Mouse (Mus musculus): ENCODE measurements around the gene AC131692.1. TPM values are rescaled to one million over a fixed set of nuclear protein-coding genes. Genes with fewer than 3 reads are reported as not detected.

The AC131692.1 gene
- total RNA-seq, 2 experiments from 2014 or later = not detected

Other genes with a start within 250 kb of the AC131692.1 start
- gene Frmd8, start 219.1 kb upstream of the AC131692.1 start, total RNA-seq (2023) = 100 to 1,000 TPM; 177 to 193 TPM
- gene Slc25a45, start 216.6 kb upstream of the AC131692.1 start, total RNA-seq (2023) = 10 to 100 TPM; 22.3 to 23.2 TPM
- 1 to 10 TPM; 4.9 to 6.1 TPM for gene Tigd3, start 200.3 kb upstream of the AC131692.1 start, total RNA-seq (2023)
- 100 to 1,000 TPM; 147 to 183 TPM for gene Dpf2, start 181.4 kb upstream of the AC131692.1 start, total RNA-seq (2023)
- under 1 TPM in 1 of 2 experiments, not detected in 1; 0.52 TPM for gene Cdc42ep2, start 169.6 kb upstream of the AC131692.1 start, total RNA-seq (2023)
- 10 to 100 TPM; 66.1 to 74.2 TPM for gene Pola2, start 130.2 kb upstream of the AC131692.1 start, total RNA-seq (2023)
- gene Slc22a20, start 108.3 kb upstream of the AC131692.1 start, total RNA-seq (2023) = not detected
- 100 to 1,000 TPM; 165 to 174 TPM for gene Capn1, start 78.5 kb upstream of the AC131692.1 start, total RNA-seq (2023)
- 10 to 100 TPM; 49.9 to 56.0 TPM for gene Syvn1, start 47.8 kb upstream of the AC131692.1 start, total RNA-seq (2023)
- gene Mrpl49, start 36.6 kb upstream of the AC131692.1 start, total RNA-seq (2023) = 10 to 100 TPM; 21.7 to 31.5 TPM
- 1,000 to 10,000 TPM; 3,055 to 3,156 TPM for gene Fau, start 36.6 kb upstream of the AC131692.1 start, total RNA-seq (2023)
- 10 to 100 TPM; 16.1 to 20.1 TPM for gene Znhit2, start 33.2 kb upstream of the AC131692.1 start, total RNA-seq (2023)
- gene Tm7sf2, start 26.0 kb upstream of the AC131692.1 start, total RNA-seq (2023) = 10 to 100 TPM; 18.7 to 20.5 TPM
- gene Vps51, start 17.2 kb upstream of the AC131692.1 start, total RNA-seq (2023) = 100 to 1,000 TPM; 107 to 113 TPM
- gene Tmem262, start 14.4 kb upstream of the AC131692.1 start, total RNA-seq (2023) = not detected
- not detected for gene Gm28374, start 12.2 kb upstream of the AC131692.1 start, total RNA-seq (2023)
- gene Zfpl1, start 9.5 kb upstream of the AC131692.1 start, total RNA-seq (2023) = 10 to 100 TPM; 56.5 to 63.3 TPM
- gene Cdca5, start 9.4 kb upstream of the AC131692.1 start, total RNA-seq (2023) = 1 to 10 TPM; 1.7 to 3.6 TPM
- gene Naaladl1, start 11.4 kb downstream of the AC131692.1 start, total RNA-seq (2023) = not detected
- 10 to 100 TPM; 10.7 to 14.0 TPM for gene Sac3d1, start 24.2 kb downstream of the AC131692.1 start, total RNA-seq (2023)
- 10 to 100 TPM; 33.6 to 39.4 TPM for gene Snx15, start 33.9 kb downstream of the AC131692.1 start, total RNA-seq (2023)
- under 1 TPM in 1 of 2 experiments, not detected in 1; 0.95 TPM for gene Batf2, start 46.6 kb downstream of the AC131692.1 start, total RNA-seq (2023)
- 10 to 100 TPM; 24.3 to 25.9 TPM for gene Arl2, start 47.1 kb downstream of the AC131692.1 start, total RNA-seq (2023)
- not detected for gene Majin, start 90.0 kb downstream of the AC131692.1 start, total RNA-seq (2023)
- not detected for gene Gpha2, start 132.0 kb downstream of the AC131692.1 start, total RNA-seq (2023)
- 10 to 100 TPM; 20.3 to 31.1 TPM for gene Ppp2r5b, start 141.5 kb downstream of the AC131692.1 start, total RNA-seq (2023)
- 100 to 1,000 TPM; 171 to 195 TPM for gene Atg2a, start 147.2 kb downstream of the AC131692.1 start, total RNA-seq (2023)
- gene Ehd1, start 182.3 kb downstream of the AC131692.1 start, total RNA-seq (2023) = 10 to 100 TPM; 40.0 to 48.7 TPM
- gene Cdc42bpg, start 212.0 kb downstream of the AC131692.1 start, total RNA-seq (2023) = 1 to 10 TPM; 5.8 to 7.4 TPM
- 10 to 100 TPM; 39.7 to 51.0 TPM for gene Men1, start 240.6 kb downstream of the AC131692.1 start, total RNA-seq (2023)
- 100 to 1,000 TPM; 548 to 585 TPM for gene Map4k2, start 246.7 kb downstream of the AC131692.1 start, total RNA-seq (2023)